Mouse (Mus musculus): ENCODE measurements around the gene Arpc5l.

DNA sequence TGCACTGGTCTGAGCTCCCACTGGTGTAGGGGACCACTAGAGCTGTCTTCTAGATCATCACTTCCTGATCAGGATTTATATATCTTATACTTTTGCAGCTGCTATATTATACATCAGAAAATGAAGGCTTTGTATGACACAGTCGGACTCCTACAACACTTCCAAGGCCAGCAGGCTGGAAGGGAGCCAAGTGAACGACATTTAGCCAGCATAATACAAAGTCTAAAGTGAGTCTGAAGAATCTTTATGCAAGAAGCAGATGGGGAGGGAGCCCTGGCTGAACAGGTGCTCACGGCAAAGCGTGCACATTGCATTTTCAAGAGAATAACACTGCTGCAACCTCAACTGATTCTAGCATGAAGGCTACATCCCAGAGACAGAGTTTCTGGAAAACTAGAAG is 12.7 kb upstream of the Arpc5l start:
- no peak for TF ChIP-seq CTCF (IDR thresholded peaks at IDR 0.05; ENCODE audit: extremely low read depth, insufficient read length, insufficient replicate concordance, low read depth, low read length)
- no peak for TF ChIP-seq POLR2A (IDR thresholded peaks at IDR 0.05; ENCODE audit: low read depth, low read length)

Measured in small intestine, adult 2 months (tissue).